Mouse (Mus musculus) embryonic facial prominence, embryonic 10.5 days (tissue): Measurements from ENCODE around the gene Ccdc59. TPM values are rescaled to one million over a fixed set of nuclear protein-coding genes. Genes with fewer than 3 reads are reported as not detected.

ENCODE experiments used
- DNase-seq: peaks from one replicate; pipeline ENCODE4 v3.0.0-alpha.2; 2017; ENCODE audit warnings: low spot score
- H3K27ac ChIP-seq: fragments of 300-500 bp; sonication (generic); replicated peaks from 2 replicates; pipeline ENCODE4 v1.5.1; 2016; ENCODE audit warnings: mild to moderate bottlenecking
- H3K27me3 ChIP-seq: fragments of 300-500 bp; sonication (generic); replicated peaks from 2 replicates; pipeline ENCODE4 v1.6.1; 2016; ENCODE audit warnings: low read depth, mild to moderate bottlenecking; ENCODE audit not compliant: poor library complexity, severe bottlenecking
- H3K36me3 ChIP-seq: fragments of 300-500 bp; sonication (generic); replicated peaks from 2 replicates; pipeline ENCODE4 v1.6.1; 2016; ENCODE audit warnings: mild to moderate bottlenecking, moderate library complexity
- H3K4me1 ChIP-seq: fragments of 300-500 bp; sonication (generic); 2 replicates; pipeline ENCODE4 v1.6.1; 2016
- H3K4me3 ChIP-seq: fragments of 300-500 bp; sonication (generic); 2 replicates; pipeline ENCODE4 v1.5.1; 2016; ENCODE audit warnings: mild to moderate bottlenecking, moderate library complexity
- H3K9me3 ChIP-seq: fragments of 300-500 bp; sonication (generic); 2 replicates; pipeline ENCODE4 v1.6.1; 2016; ENCODE audit warnings: mild to moderate bottlenecking
- WGBS: fragments of 180-500 bp; shearing (Covaris S2); methylation state at CpG from one replicate; pipeline ENCODE4 v1.1.7; 2016; 5-methylcytosine and 5-hydroxymethylcytosine counted together
- polyA plus RNA-seq: library from polyadenylated mRNA; unstranded; fragments of >200 nt; fragmentation: Nextera tagmentation; extraction: Ambion mirVana; gene quantifications from 2 replicates; pipeline ENCODE4 v1.2.1, GENCODE M21; 2016

The Ccdc59 gene
- 55.6 and 57.6 TPM in 2 replicates for polyA plus RNA-seq

DNA sequence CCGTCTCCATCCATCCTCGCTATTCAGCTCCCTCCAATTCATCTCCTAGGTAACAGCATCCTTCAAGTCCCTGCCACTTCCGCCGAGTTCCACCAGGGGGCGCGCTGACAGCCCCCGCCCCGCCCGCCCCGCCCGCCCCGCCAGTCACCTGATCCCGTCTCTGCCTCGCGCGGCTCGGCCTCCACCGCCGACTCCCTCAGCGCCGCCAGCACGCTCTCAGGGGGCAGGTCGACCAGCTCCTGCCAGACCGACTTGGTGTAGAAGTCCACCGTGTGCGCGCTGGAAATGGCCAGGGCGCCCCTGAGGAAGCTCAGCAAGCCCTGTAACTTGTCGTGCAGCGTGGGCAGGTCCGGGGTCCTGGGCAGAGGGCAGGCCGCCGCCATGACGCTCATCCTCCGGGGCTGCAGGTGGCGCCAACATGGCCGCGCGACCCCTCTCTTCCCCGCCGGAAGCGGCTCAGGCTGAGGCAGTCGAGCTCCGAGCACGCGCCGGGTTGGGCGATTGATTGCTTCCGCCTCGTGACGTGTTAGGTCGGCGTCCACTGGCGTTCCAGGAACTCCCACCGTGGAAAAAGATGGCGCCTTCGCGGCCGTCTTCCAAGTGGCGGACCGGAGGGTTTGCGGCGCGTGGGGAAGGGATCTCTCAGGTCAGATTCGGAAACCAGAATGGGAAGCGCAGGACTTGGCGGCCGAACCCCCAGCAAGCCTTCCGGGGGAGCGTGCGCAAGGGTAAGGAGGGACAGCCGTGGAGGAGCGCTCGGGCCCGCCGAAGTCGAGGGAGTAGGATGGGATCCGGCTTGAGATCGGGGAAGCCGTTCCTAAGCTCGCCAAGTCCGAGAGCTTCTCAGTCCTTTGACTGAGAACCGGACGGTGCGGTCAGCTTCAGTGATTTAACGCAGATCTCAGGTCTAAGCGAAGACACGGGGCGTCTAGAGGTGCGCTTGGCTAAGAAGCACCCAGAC, at the start of gene Ccdc59, which contains the start of gene Mettl25:
Gene Ccdc59 (plus strand): TSS at position 140 of the 961 bp plus-strand sequence.
Gene Mettl25 (minus strand): TSS at position 453 of the 961 bp plus-strand sequence.
- Histone ChIP-seq H3K36me3 (peaks cover 38% of the 10 kb centered on the region), H3K4me1 (peaks cover 11% of the 10 kb centered on the region), H3K9me3 (no peaks in the 10 kb centered on the region), H3K4me3 (peak within 1 kb of the TSS; percentile 87), H3K27me3 (no peaks in the 10 kb centered on the region), H3K27ac (peak within 1 kb of the TSS; percentile 98)
- under 1% methylated on average over 90 of the region's 90 CpGs for WGBS
- DNase-seq, result peak; percentile 97

- H3K9me3 ChIP-seq, result no peaks in the 10 kb centered on the region
- no peak for DNase-seq
- no peak overlapping the region for H3K27ac ChIP-seq
- WGBS, result 87% methylated on average over 15 of the region's 15 CpGs
- no peaks in the 10 kb centered on the region for H3K4me1 ChIP-seq
- H3K27me3 ChIP-seq, result no peaks in the 10 kb centered on the region
- peaks cover 18% of the 10 kb centered on the region for H3K36me3 ChIP-seq
- no peak overlapping the region for H3K4me3 ChIP-seq
Observed at GRCm38 (mm10) chr10:105793776-105794552, 46.9 kb upstream of the Ccdc59 start.

- Histone ChIP-seq H3K27me3 (no peaks in the 10 kb centered on the region), H3K4me3 (no peak overlapping the region), H3K27ac (no peak overlapping the region), H3K36me3 (peaks cover 17% of the 10 kb centered on the region), H3K9me3 (no peaks in the 10 kb centered on the region), H3K4me1 (no peaks in the 10 kb centered on the region)
- 89% methylated on average over 8 of the region's 8 CpGs for WGBS
- no peak for DNase-seq
Observed at GRCm38 (mm10) chr10:105797250-105797924, 43.5 kb upstream of the Ccdc59 start.

- H3K4me3 ChIP-seq, result no peak overlapping the region
- H3K4me1 ChIP-seq, result no peaks in the 10 kb centered on the region
- no peak for DNase-seq
- 80% methylated on average over 6 of the region's 6 CpGs for WGBS
- no peaks in the 10 kb centered on the region for H3K27me3 ChIP-seq
- no peaks in the 10 kb centered on the region for H3K9me3 ChIP-seq
- no peak overlapping the region for H3K27ac ChIP-seq
- H3K36me3 ChIP-seq, result 0 out of 2 replicates have a peak, but pooled peaks cover 3% of the 10 kb centered on the region
Observed at GRCm38 (mm10) chr10:105801147-105801546, 39.7 kb upstream of the Ccdc59 start.

- Histone ChIP-seq H3K9me3 (no peaks in the 10 kb centered on the region), H3K36me3 (0 out of 2 replicates have a peak, but pooled peaks cover 3% of the 10 kb centered on the region), H3K4me1 (no peaks in the 10 kb centered on the region), H3K27ac (no peak overlapping the region), H3K27me3 (no peaks in the 10 kb centered on the region), H3K4me3 (no peak overlapping the region)
- no peak for DNase-seq
- WGBS, result 92% methylated on average over 6 of the region's 6 CpGs
Observed at GRCm38 (mm10) chr10:105802132-105802531, 38.7 kb upstream of the Ccdc59 start.

DNA sequence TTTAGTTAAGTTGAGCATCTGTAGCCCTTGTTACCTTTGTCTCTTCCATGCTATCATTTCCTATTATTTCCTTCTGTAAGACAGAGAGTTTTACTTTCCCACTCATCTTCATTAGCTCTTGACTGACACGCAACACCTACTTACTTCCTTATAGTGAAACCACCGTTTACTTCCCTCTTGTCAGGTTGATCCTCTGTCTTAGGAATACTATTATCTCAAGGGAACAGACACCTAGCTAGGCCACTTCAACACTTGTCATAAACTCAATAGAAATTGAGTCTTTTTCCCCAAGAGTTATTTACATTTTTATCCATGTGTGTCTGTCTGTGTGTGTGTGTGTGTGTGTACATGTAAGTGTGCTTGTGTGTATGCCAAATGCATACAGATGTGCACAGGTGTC, 37.4 kb upstream of the Ccdc59 start:
- Histone ChIP-seq H3K4me1 (no peaks in the 10 kb centered on the region), H3K4me3 (no peak overlapping the region), H3K27ac (no peak overlapping the region), H3K36me3 (0 out of 2 replicates have a peak, but pooled peaks cover 3% of the 10 kb centered on the region), H3K9me3 (no peaks in the 10 kb centered on the region), H3K27me3 (no peaks in the 10 kb centered on the region)
- WGBS, result 92% methylated on average over 2 of the region's 2 CpGs
- no peak for DNase-seq

DNA sequence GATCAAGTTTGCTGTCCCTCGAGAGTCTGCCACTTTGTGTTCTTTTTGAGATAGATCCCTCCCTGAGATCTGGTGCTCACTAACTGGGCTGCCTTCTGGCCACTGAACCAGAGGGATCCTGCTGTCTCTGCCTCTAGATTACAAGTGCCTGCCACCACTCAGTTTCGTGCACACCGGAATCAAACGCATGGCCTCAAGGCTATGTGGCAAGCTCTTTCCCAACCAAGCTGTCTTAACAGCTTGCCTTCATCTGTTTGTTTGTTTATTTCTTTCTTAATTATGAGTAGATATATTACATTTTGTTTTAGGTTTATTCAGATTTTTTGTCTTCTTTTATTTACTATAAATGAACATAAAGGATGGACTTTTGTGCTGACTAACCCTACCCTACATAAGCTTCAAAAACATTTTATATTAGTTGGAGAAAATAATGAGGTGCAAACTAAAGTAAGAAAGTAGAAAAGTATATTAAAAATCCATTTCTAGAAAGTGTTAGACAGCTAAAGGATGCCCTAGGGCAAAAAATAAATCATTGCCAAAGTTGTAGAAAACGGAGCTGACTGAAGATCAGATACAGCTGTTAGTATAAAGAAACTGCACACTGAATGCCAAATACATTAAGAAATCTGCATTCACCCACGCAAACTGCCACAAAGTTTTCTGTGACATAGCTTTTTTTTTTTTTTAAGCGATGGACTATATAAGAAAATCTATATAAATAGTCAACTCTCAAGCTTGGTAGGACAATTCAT, 34.4 kb upstream of the Ccdc59 start:
- 88% methylated on average over 7 of the region's 7 CpGs for WGBS
- Histone ChIP-seq H3K4me1 (no peaks in the 10 kb centered on the region), H3K27me3 (no peaks in the 10 kb centered on the region), H3K36me3 (no peaks in the 10 kb centered on the region), H3K9me3 (no peaks in the 10 kb centered on the region), H3K4me3 (no peak overlapping the region), H3K27ac (no peak overlapping the region)
- DNase-seq, result no peak

DNA sequence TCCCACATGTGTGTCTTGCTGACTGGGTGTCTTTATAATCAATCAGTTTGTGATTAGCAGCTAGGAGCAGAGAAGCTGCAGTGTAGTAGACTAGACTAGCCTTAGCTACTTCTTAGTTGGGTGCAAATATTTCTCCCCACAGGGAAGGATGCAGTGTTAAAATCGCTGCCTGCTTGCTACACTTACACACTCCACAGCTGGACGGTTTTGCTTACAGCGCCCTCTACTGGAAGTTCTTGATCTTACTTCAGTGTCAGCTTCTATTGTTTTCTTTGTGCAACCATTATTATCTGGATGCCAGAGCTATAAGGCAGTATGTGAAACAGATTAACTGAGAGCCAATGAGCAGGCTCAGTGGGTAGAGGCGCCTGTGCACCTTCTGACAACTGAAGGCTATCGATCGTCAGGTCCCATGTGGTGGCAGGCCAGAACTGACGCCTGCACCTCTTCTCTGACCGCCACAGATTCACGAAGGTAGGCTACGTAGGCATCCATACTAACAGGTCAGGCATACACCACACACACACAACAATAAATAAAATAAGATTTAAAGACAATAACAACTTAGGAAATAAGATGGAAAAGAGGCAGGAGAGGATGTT, 6.1 kb upstream of the Ccdc59 start:
- H3K27ac ChIP-seq, result no peak overlapping the region
- H3K4me3 ChIP-seq, result no peak overlapping the region
- H3K4me1 ChIP-seq, result no peaks in the 10 kb centered on the region
- no peaks in the 10 kb centered on the region for H3K36me3 ChIP-seq
- no peaks in the 10 kb centered on the region for H3K27me3 ChIP-seq
- no peaks in the 10 kb centered on the region for H3K9me3 ChIP-seq
- DNase-seq, result peak; percentile 21
- WGBS, result 66% methylated on average over 10 of the region's 10 CpGs

DNA sequence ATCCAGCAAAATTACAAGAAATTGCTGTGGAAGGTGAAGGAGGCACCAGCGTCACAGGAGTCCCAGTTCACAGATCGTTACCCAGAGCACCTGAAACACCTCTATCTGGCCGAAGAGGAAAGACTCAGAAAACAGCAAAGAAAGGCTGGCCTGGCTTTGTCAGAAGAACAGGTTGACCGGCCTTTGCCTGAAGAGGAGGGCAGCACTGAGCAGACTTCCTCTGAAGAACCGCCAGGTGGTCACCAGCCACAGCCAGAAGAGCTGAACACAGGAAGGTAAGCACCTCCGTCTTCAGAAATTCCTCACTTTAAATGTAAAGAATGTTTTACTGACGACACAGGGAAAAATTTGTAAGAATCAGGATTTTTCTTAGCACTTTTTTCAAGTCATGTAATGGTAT, 1.7 kb downstream of the Ccdc59 start:
- Histone ChIP-seq H3K9me3 (no peaks in the 10 kb centered on the region), H3K4me1 (peaks cover 11% of the 10 kb centered on the region), H3K27ac (no peak overlapping the region), H3K27me3 (no peaks in the 10 kb centered on the region), H3K36me3 (peaks cover 51% of the 10 kb centered on the region), H3K4me3 (peak overlapping the region; percentile 87)
- no peak for DNase-seq
- 82% methylated on average over 7 of the region's 7 CpGs for WGBS

DNA sequence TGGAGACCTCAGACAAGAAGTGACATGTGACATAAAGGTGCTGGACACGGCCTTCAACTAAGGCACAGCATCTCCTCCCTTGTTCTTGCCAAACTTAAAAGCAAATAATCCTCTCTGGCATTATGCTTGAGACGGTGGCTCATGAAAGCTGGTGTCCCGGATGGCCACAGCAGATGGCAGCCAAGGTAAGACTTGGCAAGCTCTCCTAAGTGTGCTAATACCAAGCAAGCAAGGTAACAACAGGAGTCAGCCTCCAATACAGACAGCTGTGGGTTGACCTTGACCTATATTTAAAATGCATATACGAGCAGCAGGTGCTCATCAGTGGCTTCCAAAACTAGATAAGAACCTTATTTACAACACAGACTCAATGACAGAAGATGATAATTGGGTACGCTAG, 9.4 kb downstream of the Ccdc59 start:
- Histone ChIP-seq H3K27ac (no peak overlapping the region), H3K9me3 (no peaks in the 10 kb centered on the region), H3K4me3 (no peak overlapping the region), H3K27me3 (no peaks in the 10 kb centered on the region), H3K4me1 (no peaks in the 10 kb centered on the region), H3K36me3 (peaks cover 57% of the 10 kb centered on the region)
- DNase-seq, result no peak
- WGBS, result 88% methylated on average over 5 of the region's 5 CpGs

- WGBS, result 90% methylated on average over 4 of the region's 4 CpGs
- no peaks in the 10 kb centered on the region for H3K27me3 ChIP-seq
- no peaks in the 10 kb centered on the region for H3K4me1 ChIP-seq
- no peak for DNase-seq
- H3K36me3 ChIP-seq, result peaks cover 48% of the 10 kb centered on the region
- H3K9me3 ChIP-seq, result no peaks in the 10 kb centered on the region
- H3K27ac ChIP-seq, result no peak overlapping the region
- H3K4me3 ChIP-seq, result no peak overlapping the region
Observed at GRCm38 (mm10) chr10:105851136-105851535, 10.3 kb downstream of the Ccdc59 start.
